Mouse (Mus musculus) embryonic stem cell, embryonic (primary cell): Measurements from ENCODE around the gene Olfml2b.

Experiments
- CTCF ChIA-PET, 4 experiments: fragments of 300-600 bp in 2 of 4; fragments of 350-600 bp in 2 of 4; sonication (Branson Sonifier 250); formaldehyde crosslinking; loops; one replicate each; lab custom pipeline; 2022; ENCODE audit warnings: inconsistent platforms in 2 of 4; lab: Charles Lee
- POLR2A ChIA-PET, 4 experiments: fragments of 300-600 bp in 2 of 4; fragments of 350-600 bp in 2 of 4; sonication (Branson Sonifier 250); formaldehyde crosslinking; loops; one replicate each; lab custom pipeline; 2022; ENCODE audit warnings: antibody characterized with exemption in 4 of 4, inconsistent platforms in 1 of 4; lab: Charles Lee

The Olfml2b gene

GRCm38 (mm10) chr1:170644255-170645205, at the start of gene Olfml2b:
TSS of gene Olfml2b (plus strand) at chr1:170644532.
- POLR2A ChIA-PET = interaction anchor here in 2 of 4 experiments (0.8 to 1.3 kb wide), 2 partner anchors 10 to 28 kb away, joined by 3 read pairs; no protein-coding TSS in a partner anchor
- CTCF ChIA-PET = interaction anchor here in 1 of 4 experiments (0.8 to 1.3 kb wide), 2 partner anchors 12 to 705 kb away, joined by 3 to 4 read pairs; no protein-coding TSS in a partner anchor

- ChIA-PET CTCF (interaction anchor here in 1 of 4 experiments (0.9 kb wide), 1 partner anchor 16 kb away, joined by 6 read pairs; no protein-coding TSS in a partner anchor), POLR2A (no interaction called here)
These were observed 49.8 kb upstream of the Olfml2b start for GRCm38 (mm10) chr1:170594575-170594974.

- ChIA-PET POLR2A (no interaction called here), CTCF (no interaction called here)
These were observed 38.9 kb upstream of the Olfml2b start for GRCm38 (mm10) chr1:170605228-170606001.

- POLR2A ChIA-PET = no interaction called here
- CTCF ChIA-PET = no interaction called here
These were observed 37.0 kb upstream of the Olfml2b start for GRCm38 (mm10) chr1:170607231-170607917.

GRCm38 (mm10) chr1:170608461-170609071, 35.8 kb upstream of the Olfml2b start:
- ChIA-PET CTCF (no interaction called here), POLR2A (interaction anchor here in 1 of 4 experiments (0.6 kb wide), 1 partner anchor 11 kb away, joined by 3 read pairs; no protein-coding TSS in a partner anchor)

GRCm38 (mm10) chr1:170609872-170610271, 34.5 kb upstream of the Olfml2b start:
- CTCF ChIA-PET = no interaction called here
- POLR2A ChIA-PET = no interaction called here

- POLR2A ChIA-PET = no interaction called here
- CTCF ChIA-PET = interaction anchor here in 1 of 4 experiments (0.7 kb wide), 1 partner anchor 16 kb away, joined by 6 read pairs; no protein-coding TSS in a partner anchor
These were observed 34.0 kb upstream of the Olfml2b start for GRCm38 (mm10) chr1:170610289-170610688.

GRCm38 (mm10) chr1:170610695-170611094, 33.6 kb upstream of the Olfml2b start:
- CTCF ChIA-PET = interaction anchor here in 1 of 4 experiments (0.7 kb wide), 1 partner anchor 16 kb away, joined by 6 read pairs; no protein-coding TSS in a partner anchor
- POLR2A ChIA-PET = no interaction called here

GRCm38 (mm10) chr1:170611631-170612030, 32.7 kb upstream of the Olfml2b start:
- POLR2A ChIA-PET = no interaction called here
- CTCF ChIA-PET = no interaction called here

- POLR2A ChIA-PET = no interaction called here
- CTCF ChIA-PET = interaction anchor here (0.5 to 1.9 kb wide), 41 partner anchors 13 to 691 kb away, joined by 3 to 16 read pairs (median 3); partner anchors contain the start of gene Ddr2 (in 1 of the 4)
These were observed 31.1 kb upstream of the Olfml2b start for GRCm38 (mm10) chr1:170612968-170613872.

- POLR2A ChIA-PET = interaction anchor here in 1 of 4 experiments (1.1 kb wide), 1 partner anchor 12 kb away, joined by 3 read pairs; no protein-coding TSS in a partner anchor
These were observed 24.5 kb upstream of the Olfml2b start for GRCm38 (mm10) chr1:170619686-170620374.

GRCm38 (mm10) chr1:170622934-170623333, 21.4 kb upstream of the Olfml2b start:
- ChIA-PET POLR2A (interaction anchor here in 1 of 4 experiments (0.7 kb wide), 1 partner anchor 454 kb away, joined by 10 read pairs; no protein-coding TSS in a partner anchor), CTCF (interaction anchor here in 1 of 4 experiments (0.5 kb wide), 1 partner anchor 9 kb away, joined by 3 read pairs; no protein-coding TSS in a partner anchor)

More at GRCm38 (mm10) chr1:170619686-170620374, 24.5 kb upstream of the Olfml2b start:
- CTCF ChIA-PET = interaction anchor here in 1 of 4 experiments (0.6 kb wide), 1 partner anchor 48 kb away, joined by 7 read pairs; no protein-coding TSS in a partner anchor

GRCm38 (mm10) chr1:170623432-170623831, 20.9 kb upstream of the Olfml2b start:
- CTCF ChIA-PET = no interaction called here
- POLR2A ChIA-PET = interaction anchor here in 1 of 4 experiments (0.7 kb wide), 1 partner anchor 455 kb away, joined by 10 read pairs; no protein-coding TSS in a partner anchor

GRCm38 (mm10) chr1:170630489-170630888, 13.8 kb upstream of the Olfml2b start:
- CTCF ChIA-PET = interaction anchor here in 1 of 4 experiments (0.6 kb wide), 1 partner anchor 337 kb away, joined by 3 read pairs; no protein-coding TSS in a partner anchor
- POLR2A ChIA-PET = no interaction called here

GRCm38 (mm10) chr1:170631571-170631970, 12.8 kb upstream of the Olfml2b start:
- POLR2A ChIA-PET = interaction anchor here in 1 of 4 experiments (0.6 kb wide), 1 partner anchor 225 kb away, joined by 3 read pairs; no protein-coding TSS in a partner anchor
- CTCF ChIA-PET = interaction anchor here in 3 of 4 experiments (0.6 to 1.9 kb wide), 7 partner anchors 9 to 340 kb away, joined by 3 to 4 read pairs (median 4); partner anchors contain the start of gene Olfml2b (in 1 of the 3)

- POLR2A ChIA-PET = interaction anchor here in 1 of 4 experiments (1.1 kb wide), 1 partner anchor 14 kb away, joined by 4 read pairs; no protein-coding TSS in a partner anchor
- CTCF ChIA-PET = interaction anchor here (0.5 to 1.9 kb wide), 13 partner anchors 9 to 1835 kb away, joined by 3 to 5 read pairs (median 3); partner anchors contain the start of gene Olfml2b (in 1 of the 4)
These were observed 11.9 kb upstream of the Olfml2b start for GRCm38 (mm10) chr1:170632385-170632784.
